Mouse (Mus musculus): ENCODE results near the gene Mrps14. TPM values are rescaled to one million over a fixed set of nuclear protein-coding genes. Genes with fewer than 3 reads are reported as not detected.
A peak's percentile ranks its signal among the peaks of the same experiment; 100 is the strongest.

The Mrps14 gene
- 57.4 and 57.9 TPM in 2 replicates for total RNA-seq (2014; fragmentation: Nextera tagmentation)
- total RNA-seq (2017) = 216 and 240 TPM in 2 replicates
- polyA plus RNA-seq (2012) = 1.3 TPM in 2 replicates

DNA sequence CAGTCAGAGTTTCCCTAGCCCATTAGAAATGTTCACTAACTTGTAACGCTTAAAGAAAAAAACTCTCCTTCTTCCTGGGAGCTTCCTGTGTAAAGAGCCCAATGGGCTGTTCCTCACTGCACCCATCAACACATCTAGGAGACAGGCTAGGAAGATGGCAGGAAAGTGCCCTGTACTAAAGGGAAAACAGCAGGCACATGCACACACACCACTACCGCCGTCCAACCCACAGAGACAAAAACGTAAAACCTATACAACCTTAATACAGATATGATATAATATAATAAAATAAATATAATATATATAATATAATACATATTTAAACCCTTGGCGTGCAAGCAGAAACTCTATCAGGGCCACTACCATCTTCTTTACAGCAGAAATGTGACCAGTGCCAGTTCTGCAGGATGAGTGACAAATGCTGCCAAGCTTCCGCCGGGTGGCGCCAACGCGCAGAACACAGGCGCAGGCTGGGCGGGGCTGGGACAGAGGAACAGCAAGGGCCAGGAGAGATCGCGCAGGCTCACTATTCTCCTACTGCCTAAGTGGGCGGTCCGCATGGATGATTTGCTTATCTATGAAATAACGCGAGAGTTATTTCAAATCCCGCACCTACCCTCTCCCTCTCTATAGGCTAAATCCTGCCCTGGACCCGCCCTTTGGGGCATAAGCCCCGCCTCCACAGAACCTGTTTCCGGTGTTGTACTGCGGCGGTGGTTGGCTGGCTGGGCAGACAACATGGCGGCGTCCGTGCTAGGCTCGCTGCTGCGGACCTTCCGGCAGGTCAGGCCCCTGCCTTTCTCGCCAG, at the start of gene Mrps14:
Gene Mrps14, plus strand, starts transcription at position 687 of the 808 bp plus-strand sequence.
- Histone ChIP-seq H3K36me3 (replicated peaks) (peaks cover 35% of the 10 kb centered on the region), H3K9me3 (replicated peaks) (no peaks in the 10 kb centered on the region), H3K27me3 (ENCODE audit: insufficient read depth, low read length) (peaks cover 17% of the 10 kb centered on the region), H3K4me1 (ENCODE audit: insufficient read depth, low read depth, low read length) (peaks cover 25% of the 10 kb centered on the region), H3K4me3 (ENCODE audit: low read depth, low read length) (peak within 1 kb of the TSS; percentile 91)
- ATAC-seq (ENCODE audit: extremely low read depth, insufficient number of reproducible peaks, low FRiP score, poor library complexity, severe bottlenecking) = peak; percentile 97
- 0 out of 2 replicates have a peak, but pooled peaks have one; percentile 19 for TF ChIP-seq CTCF (IDR thresholded peaks at IDR 0.05; ENCODE audit: low read depth, low read length)
- no peak for TF ChIP-seq POLR2AphosphoS5 (IDR thresholded peaks at IDR 0.05; ENCODE audit: insufficient replicate concordance, low read depth, low read length)
- DNase-seq (ENCODE audit: low spot score) = peak; percentile 89

- TF ChIP-seq GATA1 (IDR thresholded peaks at IDR 0.05; ENCODE audit: borderline replicate concordance, low read length) (no peak), TAL1 (conservative IDR thresholded peaks at IDR 0.05; ENCODE audit: low read depth, low read length) (no peak), CTCF (IDR thresholded peaks at IDR 0.05; ENCODE audit: low read depth, low read length) (no peak), POLR2AphosphoS5 (IDR thresholded peaks at IDR 0.05; ENCODE audit: insufficient replicate concordance, low read depth, low read length) (no peak), GATA2 (IDR thresholded peaks at IDR 0.05; ENCODE audit: borderline replicate concordance, low read depth, low read length) (no peak)
- Histone ChIP-seq H3K4me1 (ENCODE audit: insufficient read depth, low read depth, low read length) (peaks cover 2% of the 10 kb centered on the region; the same call in 1 of the 2 replicates), H3K27me3 (ENCODE audit: insufficient read depth, low read length) (peaks cover 4% of the 10 kb centered on the region), H3K36me3 (replicated peaks) (no peaks in the 10 kb centered on the region), H3K9me3 (replicated peaks) (no peaks in the 10 kb centered on the region), H3K4me3 (ENCODE audit: low read depth, low read length) (no peak overlapping the region; the same call in 1 of the 2 replicates)
- ATAC-seq (ENCODE audit: extremely low read depth, insufficient number of reproducible peaks, low FRiP score, poor library complexity, severe bottlenecking) = no peak
- no peak for DNase-seq (ENCODE audit: low spot score)
Measured at GRCm38 (mm10) chr1:160145606-160146005, 49.4 kb upstream of the Mrps14 start.

GRCm38 (mm10) chr1:160147274-160147673, 47.7 kb upstream of the Mrps14 start:
- peaks cover 2% of the 10 kb centered on the region; the same call in 1 of the 2 replicates for H3K4me1 ChIP-seq (ENCODE audit: insufficient read depth, low read depth, low read length)
- ATAC-seq (ENCODE audit: extremely low read depth, insufficient number of reproducible peaks, low FRiP score, poor library complexity, severe bottlenecking) = no peak
- peaks cover 8% of the 10 kb centered on the region for H3K27me3 ChIP-seq (ENCODE audit: insufficient read depth, low read length)
- H3K4me3 ChIP-seq (ENCODE audit: low read depth, low read length) = no peak overlapping the region
- no peaks in the 10 kb centered on the region for H3K36me3 ChIP-seq (replicated peaks)
- no peaks in the 10 kb centered on the region for H3K9me3 ChIP-seq (replicated peaks)
- DNase-seq (ENCODE audit: low spot score) = no peak
- TF ChIP-seq TAL1 (conservative IDR thresholded peaks at IDR 0.05; ENCODE audit: low read depth, low read length) (no peak), GATA1 (IDR thresholded peaks at IDR 0.05; ENCODE audit: borderline replicate concordance, low read length) (no peak), CTCF (IDR thresholded peaks at IDR 0.05; ENCODE audit: low read depth, low read length) (no peak), GATA2 (IDR thresholded peaks at IDR 0.05; ENCODE audit: borderline replicate concordance, low read depth, low read length) (no peak), POLR2AphosphoS5 (IDR thresholded peaks at IDR 0.05; ENCODE audit: insufficient replicate concordance, low read depth, low read length) (no peak)

DNA sequence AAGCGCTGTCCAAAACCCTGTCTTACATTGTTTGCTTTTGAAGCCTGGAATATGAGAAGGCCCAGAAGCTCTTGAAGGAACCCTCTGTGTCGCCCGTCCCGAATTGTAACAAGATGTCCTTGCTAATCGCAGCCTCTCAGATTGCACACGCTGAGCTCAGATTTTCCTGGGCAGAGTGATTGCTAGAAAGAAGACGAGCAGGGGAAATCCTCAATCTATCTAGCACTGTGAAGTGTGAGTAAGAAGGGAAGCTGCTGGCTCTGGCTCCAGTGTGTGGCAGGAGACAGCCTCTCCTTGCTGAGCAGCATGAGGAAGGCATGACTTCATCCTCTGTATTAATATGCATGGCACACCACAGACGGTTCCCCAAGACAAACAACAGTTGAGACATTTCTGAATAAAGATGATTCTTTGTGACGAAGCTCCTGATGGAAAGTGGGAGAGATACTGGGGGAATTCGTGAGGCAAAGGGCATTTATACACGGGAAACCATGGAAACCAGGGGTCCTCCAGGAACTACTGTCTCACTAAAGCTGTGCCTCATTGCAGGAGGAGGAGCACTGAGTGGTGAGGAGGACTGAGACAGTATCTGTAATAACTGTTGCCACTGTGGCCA, 45.6 kb upstream of the Mrps14 start:
- H3K27me3 ChIP-seq (ENCODE audit: insufficient read depth, low read length) = peaks cover 15% of the 10 kb centered on the region
- no peaks in the 10 kb centered on the region for H3K9me3 ChIP-seq (replicated peaks)
- peaks cover 2% of the 10 kb centered on the region; the same call in 1 of the 2 replicates for H3K4me1 ChIP-seq (ENCODE audit: insufficient read depth, low read depth, low read length)
- ATAC-seq (ENCODE audit: extremely low read depth, insufficient number of reproducible peaks, low FRiP score, poor library complexity, severe bottlenecking) (no peak), DNase-seq (ENCODE audit: low spot score) (no peak)
- H3K36me3 ChIP-seq (replicated peaks) = no peaks in the 10 kb centered on the region
- H3K4me3 ChIP-seq (ENCODE audit: low read depth, low read length) = no peak overlapping the region
- TF ChIP-seq POLR2AphosphoS5 (IDR thresholded peaks at IDR 0.05; ENCODE audit: insufficient replicate concordance, low read depth, low read length) (no peak), GATA2 (IDR thresholded peaks at IDR 0.05; ENCODE audit: borderline replicate concordance, low read depth, low read length) (no peak), GATA1 (IDR thresholded peaks at IDR 0.05; ENCODE audit: borderline replicate concordance, low read length) (no peak), TAL1 (conservative IDR thresholded peaks at IDR 0.05; ENCODE audit: low read depth, low read length) (no peak), CTCF (IDR thresholded peaks at IDR 0.05; ENCODE audit: low read depth, low read length) (no peak)

GRCm38 (mm10) chr1:160150726-160151125, 44.3 kb upstream of the Mrps14 start:
- H3K27me3 ChIP-seq (ENCODE audit: insufficient read depth, low read length) = peaks cover 15% of the 10 kb centered on the region
- ATAC-seq (ENCODE audit: extremely low read depth, insufficient number of reproducible peaks, low FRiP score, poor library complexity, severe bottlenecking) (no peak), DNase-seq (ENCODE audit: low spot score) (no peak)
- peaks cover 2% of the 10 kb centered on the region; the same call in 1 of the 2 replicates for H3K4me1 ChIP-seq (ENCODE audit: insufficient read depth, low read depth, low read length)
- no peaks in the 10 kb centered on the region for H3K9me3 ChIP-seq (replicated peaks)
- no peak for TF ChIP-seq GATA1 (IDR thresholded peaks at IDR 0.05; ENCODE audit: borderline replicate concordance, low read length)
- TF ChIP-seq POLR2AphosphoS5 (IDR thresholded peaks at IDR 0.05; ENCODE audit: insufficient replicate concordance, low read depth, low read length) = no peak
- H3K4me3 ChIP-seq (ENCODE audit: low read depth, low read length) = no peak overlapping the region
- no peaks in the 10 kb centered on the region for H3K36me3 ChIP-seq (replicated peaks)

DNA sequence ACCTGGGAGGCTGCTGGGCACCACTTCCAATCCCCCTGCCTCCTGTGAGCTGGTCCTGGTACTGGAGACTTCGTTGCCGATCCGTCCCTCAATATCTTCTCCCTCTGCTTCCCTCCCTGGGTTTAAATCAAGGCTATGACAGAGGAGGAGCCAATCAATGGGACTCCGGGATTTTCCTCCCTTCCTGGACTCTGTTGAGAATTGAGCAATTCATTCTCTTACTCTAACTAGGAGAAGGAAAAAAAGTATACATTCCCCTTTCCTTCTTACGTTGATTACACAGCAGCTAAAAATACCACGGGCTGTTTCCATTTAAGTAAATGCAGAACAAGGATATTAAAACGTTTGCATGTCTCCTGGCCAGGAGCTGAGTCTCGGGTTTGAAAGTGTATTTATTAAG, 41.5 kb upstream of the Mrps14 start, which contains the start of gene Tnn:
Gene Tnn, minus strand, starts transcription at position 101 of the 400 bp plus-strand sequence.
- DNase-seq (ENCODE audit: low spot score) (no peak), ATAC-seq (ENCODE audit: extremely low read depth, insufficient number of reproducible peaks, low FRiP score, poor library complexity, severe bottlenecking) (no peak)
- no peak within 1 kb of the TSS for H3K4me3 ChIP-seq (ENCODE audit: low read depth, low read length)
- H3K36me3 ChIP-seq (replicated peaks) = no peaks in the 10 kb centered on the region
- H3K9me3 ChIP-seq (replicated peaks) = no peaks in the 10 kb centered on the region
- TF ChIP-seq POLR2AphosphoS5 (IDR thresholded peaks at IDR 0.05; ENCODE audit: insufficient replicate concordance, low read depth, low read length) (no peak), CTCF (IDR thresholded peaks at IDR 0.05; ENCODE audit: low read depth, low read length) (no peak), GATA2 (IDR thresholded peaks at IDR 0.05; ENCODE audit: borderline replicate concordance, low read depth, low read length) (no peak), GATA1 (IDR thresholded peaks at IDR 0.05; ENCODE audit: borderline replicate concordance, low read length) (no peak), TAL1 (conservative IDR thresholded peaks at IDR 0.05; ENCODE audit: low read depth, low read length) (no peak)
- H3K27me3 ChIP-seq (ENCODE audit: insufficient read depth, low read length) = peaks cover 11% of the 10 kb centered on the region
- H3K4me1 ChIP-seq (ENCODE audit: insufficient read depth, low read depth, low read length) = no peaks in the 10 kb centered on the region

Measured in G1E (cell line).